Mouse (Mus musculus): ENCODE data around the gene Gm21776. TPM values are rescaled to one million over a fixed set of nuclear protein-coding genes. Genes with fewer than 3 reads are reported as not detected.
"Not testable (repeated sequence)": the region's sequence is repeated elsewhere in the genome, so short reads cannot be mapped to it uniquely, and the experiment has no call there.

Gm21776 gene
- not detected for total RNA-seq (2021)

GRCm38 (mm10) chrY:76378362-76378761 lies at the start of gene Gm21776:
Gm21776 (plus strand) TSS chrY:76378662.
- intact Hi-C loops (cut with DNase I); DNase-seq (ENCODE audit: low spot score in 2 of 2): not testable (repeated sequence)

Measured in left cerebral cortex, postnatal 36 days (tissue).